Mouse (Mus musculus): ENCODE data around the gene Gdf15. TPM values are rescaled to one million over a fixed set of nuclear protein-coding genes. Genes with fewer than 3 reads are reported as not detected.
"Not testable (repeated sequence)": the region's sequence is repeated elsewhere in the genome, so short reads cannot be mapped to it uniquely, and the experiment has no call there.

The Gdf15 gene
- polyA plus RNA-seq, 1 experiment, result 6.7 TPM

- no peak for TF ChIP-seq POLR2A (IDR thresholded peaks at IDR 0.05; ENCODE audit: control insufficient read depth, extremely low read depth, insufficient read depth, low read length, poor library complexity)
- no peak for TF ChIP-seq CTCF (IDR thresholded peaks at IDR 0.05; ENCODE audit: borderline replicate concordance, control insufficient read depth, extremely low read depth, insufficient read depth, low read length, poor library complexity)
- peaks cover 4% of the 10 kb centered on the region for H3K36me3 ChIP-seq (ENCODE audit: control insufficient read depth, insufficient read depth, low read length)
- H3K4me3 ChIP-seq (ENCODE audit: control insufficient read depth, insufficient read depth, low read length), result no peak overlapping the region
- no peak for DNase-seq
- no peaks in the 10 kb centered on the region for H3K27me3 ChIP-seq (ENCODE audit: control insufficient read depth, insufficient read depth, low read length)
- peaks cover 13% of the 10 kb centered on the region for H3K4me1 ChIP-seq (replicated peaks; ENCODE audit: control insufficient read depth, insufficient read depth, low read length)
- no peak overlapping the region for H3K27ac ChIP-seq (ENCODE audit: control insufficient read depth, insufficient read depth, low read length)
- WGBS, result 98% methylated on average over 12 of the region's 12 CpGs
These were observed 40.7 kb downstream of the Gdf15 start for GRCm38 (mm10) chr8:70591569-70591968.

- H3K36me3 ChIP-seq (ENCODE audit: control insufficient read depth, insufficient read depth, low read length); H3K27me3 ChIP-seq (ENCODE audit: control insufficient read depth, insufficient read depth, low read length); H3K27ac ChIP-seq (ENCODE audit: control insufficient read depth, insufficient read depth, low read length); H3K4me1 ChIP-seq (replicated peaks; ENCODE audit: control insufficient read depth, insufficient read depth, low read length); H3K4me3 ChIP-seq (ENCODE audit: control insufficient read depth, insufficient read depth, low read length); DNase-seq: not testable (repeated sequence)
- 98% methylated on average over 4 of the region's 4 CpGs for WGBS
These were observed 44.3 kb downstream of the Gdf15 start for GRCm38 (mm10) chr8:70587955-70588354.

GRCm38 (mm10) chr8:70585258-70585652 is 47.0 kb downstream of the Gdf15 start:
- WGBS, result 66% methylated on average over 7 of the region's 7 CpGs
- TF ChIP-seq POLR2A (IDR thresholded peaks at IDR 0.05; ENCODE audit: control insufficient read depth, extremely low read depth, insufficient read depth, low read length, poor library complexity) (no peak), CTCF (IDR thresholded peaks at IDR 0.05; ENCODE audit: borderline replicate concordance, control insufficient read depth, extremely low read depth, insufficient read depth, low read length, poor library complexity) (peak; percentile 92)
- Histone ChIP-seq H3K4me1 (replicated peaks; ENCODE audit: control insufficient read depth, insufficient read depth, low read length) (no peaks in the 10 kb centered on the region), H3K4me3 (ENCODE audit: control insufficient read depth, insufficient read depth, low read length) (no peak overlapping the region), H3K27ac (ENCODE audit: control insufficient read depth, insufficient read depth, low read length) (no peak overlapping the region), H3K27me3 (ENCODE audit: control insufficient read depth, insufficient read depth, low read length) (no peaks in the 10 kb centered on the region), H3K36me3 (ENCODE audit: control insufficient read depth, insufficient read depth, low read length) (peaks cover 30% of the 10 kb centered on the region)
- peak; percentile 51 for DNase-seq

DNA sequence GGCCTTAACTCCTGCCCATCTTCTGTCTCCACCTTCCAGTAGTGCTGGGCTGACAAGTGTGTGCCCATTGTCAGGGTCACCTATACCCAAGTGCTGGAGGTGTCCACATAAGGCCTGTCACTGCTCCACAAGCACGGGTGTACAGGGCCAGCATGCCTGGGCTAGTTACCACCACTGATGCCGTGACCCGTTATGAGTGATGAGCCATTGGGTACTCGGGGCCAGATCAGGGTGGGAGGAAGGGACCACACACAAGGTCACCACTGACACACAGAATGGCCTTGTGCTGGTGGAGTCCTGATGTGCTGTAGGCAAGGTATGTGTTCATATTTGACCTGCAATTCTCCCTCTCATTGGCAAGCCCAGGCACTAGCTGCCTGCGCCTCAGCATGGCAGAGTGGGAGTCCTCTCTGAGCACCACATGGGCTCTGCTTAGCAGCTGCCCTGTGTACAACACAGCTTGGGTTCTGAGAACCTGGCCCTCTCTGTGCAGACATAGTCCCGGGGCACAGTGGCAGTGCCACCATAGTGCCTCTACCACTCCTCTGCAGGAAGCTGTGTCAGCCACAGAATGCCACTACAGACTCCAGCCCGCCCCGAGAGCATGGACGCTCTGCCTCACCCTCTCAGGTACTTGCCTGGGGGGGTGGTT is 47.5 kb downstream of the Gdf15 start:
- 96% methylated on average over 9 of the region's 9 CpGs for WGBS
- Histone ChIP-seq H3K4me1 (replicated peaks; ENCODE audit: control insufficient read depth, insufficient read depth, low read length) (no peaks in the 10 kb centered on the region), H3K36me3 (ENCODE audit: control insufficient read depth, insufficient read depth, low read length) (peaks cover 33% of the 10 kb centered on the region)

GRCm38 (mm10) chr8:70583476-70584387 is 48.5 kb downstream of the Gdf15 start:
- WGBS, result 94% methylated on average over 18 of the region's 18 CpGs
- TF ChIP-seq POLR2A (IDR thresholded peaks at IDR 0.05; ENCODE audit: control insufficient read depth, extremely low read depth, insufficient read depth, low read length, poor library complexity) (no peak), CTCF (IDR thresholded peaks at IDR 0.05; ENCODE audit: borderline replicate concordance, control insufficient read depth, extremely low read depth, insufficient read depth, low read length, poor library complexity) (no peak)
- Histone ChIP-seq H3K4me3 (ENCODE audit: control insufficient read depth, insufficient read depth, low read length) (no peak overlapping the region), H3K27me3 (ENCODE audit: control insufficient read depth, insufficient read depth, low read length) (no peaks in the 10 kb centered on the region), H3K36me3 (ENCODE audit: control insufficient read depth, insufficient read depth, low read length) (peaks cover 33% of the 10 kb centered on the region), H3K27ac (ENCODE audit: control insufficient read depth, insufficient read depth, low read length) (no peak overlapping the region), H3K4me1 (replicated peaks; ENCODE audit: control insufficient read depth, insufficient read depth, low read length) (no peaks in the 10 kb centered on the region)
- DNase-seq, result no peak

More for the DNA sequence above, 47.5 kb downstream of the Gdf15 start:
- Histone ChIP-seq H3K4me3 (ENCODE audit: control insufficient read depth, insufficient read depth, low read length) (no peak overlapping the region), H3K27me3 (ENCODE audit: control insufficient read depth, insufficient read depth, low read length) (no peaks in the 10 kb centered on the region), H3K27ac (ENCODE audit: control insufficient read depth, insufficient read depth, low read length) (no peak overlapping the region)
- no peak for DNase-seq
- no peak for TF ChIP-seq POLR2A (IDR thresholded peaks at IDR 0.05; ENCODE audit: control insufficient read depth, extremely low read depth, insufficient read depth, low read length, poor library complexity)
- no peak for TF ChIP-seq CTCF (IDR thresholded peaks at IDR 0.05; ENCODE audit: borderline replicate concordance, control insufficient read depth, extremely low read depth, insufficient read depth, low read length, poor library complexity)

Other genes starting within 250 kb of the Gdf15 start
- gene Crtc1, start 192.9 kb downstream of the Gdf15 start, polyA plus RNA-seq (2012; rRNA removed), result 43.9 and 49.0 TPM in 2 replicates
- gene Klhl26, start 155.5 kb downstream of the Gdf15 start, polyA plus RNA-seq (2012; rRNA removed), result 43.1 and 44.6 TPM in 2 replicates
- 0.39 and 0.73 TPM in 2 replicates for gene Tmem59l, start 145.1 kb downstream of the Gdf15 start, polyA plus RNA-seq (2012; rRNA removed)
- gene Crlf1, start 139.3 kb downstream of the Gdf15 start, polyA plus RNA-seq (2012; rRNA removed), result 0.59 and 0.70 TPM in 2 replicates
- gene Rex1bd, start 125.7 kb downstream of the Gdf15 start, polyA plus RNA-seq (2012; rRNA removed), result 196 and 227 TPM in 2 replicates
- gene Uba52, start 121.7 kb downstream of the Gdf15 start, polyA plus RNA-seq (2012; rRNA removed), result 731 and 765 TPM in 2 replicates
- gene Fkbp8, start 104.7 kb downstream of the Gdf15 start, polyA plus RNA-seq (2012; rRNA removed), result 613 and 640 TPM in 2 replicates
- 72.7 and 86.7 TPM in 2 replicates for gene Kxd1, start 104.5 kb downstream of the Gdf15 start, polyA plus RNA-seq (2012; rRNA removed)
- gene Ell, start 93.0 kb downstream of the Gdf15 start, polyA plus RNA-seq (2012; rRNA removed), result 40.2 and 42.6 TPM in 2 replicates
- gene Isyna1, start 38.1 kb downstream of the Gdf15 start, polyA plus RNA-seq (2012; rRNA removed), result 185 and 201 TPM in 2 replicates
- gene Ssbp4, start 23.6 kb downstream of the Gdf15 start, polyA plus RNA-seq (2012; rRNA removed), result 392 and 506 TPM in 2 replicates
- 15.3 and 18.5 TPM in 2 replicates for gene Lrrc25, start 16.3 kb downstream of the Gdf15 start, polyA plus RNA-seq (2012; rRNA removed)
- 40.7 and 41.9 TPM in 2 replicates for gene Pgpep1, start 27.9 kb upstream of the Gdf15 start, polyA plus RNA-seq (2012; rRNA removed)
- 192 and 199 TPM in 2 replicates for gene Lsm4, start 40.8 kb upstream of the Gdf15 start, polyA plus RNA-seq (2012; rRNA removed)
- 540 and 792 TPM in 2 replicates for gene Jund, start 66.5 kb upstream of the Gdf15 start, polyA plus RNA-seq (2012; rRNA removed)
- 0.19 and 0.28 TPM in 2 replicates for gene Iqcn, start 71.0 kb upstream of the Gdf15 start, polyA plus RNA-seq (2012; rRNA removed)
- 0.48 and 0.50 TPM in 2 replicates for gene Gm3336, start 86.1 kb upstream of the Gdf15 start, polyA plus RNA-seq (2012; rRNA removed)
- gene Pde4c, start 91.3 kb upstream of the Gdf15 start, polyA plus RNA-seq (2012; rRNA removed), result 4.9 and 6.2 TPM in 2 replicates
- gene Rab3a, start 122.2 kb upstream of the Gdf15 start, polyA plus RNA-seq (2012; rRNA removed), result 17.8 and 20.8 TPM in 2 replicates
- gene Mpv17l2, start 128.5 kb upstream of the Gdf15 start, polyA plus RNA-seq (2012; rRNA removed), result 72.9 and 103 TPM in 2 replicates
- gene Pik3r2, start 144.3 kb upstream of the Gdf15 start, polyA plus RNA-seq (2012; rRNA removed), result 124 and 136 TPM in 2 replicates
- 615 and 696 TPM in 2 replicates for gene Mast3, start 172.6 kb upstream of the Gdf15 start, polyA plus RNA-seq (2012; rRNA removed)
- gene Il12rb1, start 176.0 kb upstream of the Gdf15 start, polyA plus RNA-seq (2012; rRNA removed), result 48.6 and 53.4 TPM in 2 replicates
- gene Arrdc2, start 207.3 kb upstream of the Gdf15 start, polyA plus RNA-seq (2012; rRNA removed), result 75.4 and 77.4 TPM in 2 replicates
- gene Kcnn1, start 230.8 kb upstream of the Gdf15 start, polyA plus RNA-seq (2012; rRNA removed), result 4.2 and 6.4 TPM in 2 replicates
- gene Ccdc124, start 241.5 kb upstream of the Gdf15 start, polyA plus RNA-seq (2012; rRNA removed), result 51.8 and 53.4 TPM in 2 replicates

Measured in thymus, adult 2 months (tissue).